Mouse (Mus musculus) lung, adult 2 months (tissue): Measurements from ENCODE around the gene Olig2. TPM values are rescaled to one million over a fixed set of nuclear protein-coding genes. Genes with fewer than 3 reads are reported as not detected.

ENCODE experiments used
- DNase-seq: peaks from one replicate; pipeline ENCODE4 v3.0.0; 2022
- H3K4me1 ChIP-seq: fragments of 200-500 bp; 2 replicates; pipeline ENCODE4 v1.6.1; 2011; ENCODE audit warnings: low read length; ENCODE audit not compliant: control insufficient read depth, insufficient read depth
- H3K4me3 ChIP-seq: fragments of 200-500 bp; replicated peaks from 2 replicates; pipeline ENCODE3; 2011; ENCODE audit warnings: low read depth, mild to moderate bottlenecking, control low read depth, low read length; ENCODE audit errors: extremely low read depth
- CTCF ChIP-seq: fragments of 200-500 bp; IDR thresholded peaks from 2 replicates; pipeline ENCODE4 v1.5.1; 2011; ENCODE audit warnings: mild to moderate bottlenecking, low read length, control low read depth; ENCODE audit not compliant: insufficient read depth
- POLR2A ChIP-seq: fragments of 200-500 bp; IDR thresholded peaks from 2 replicates; pipeline ENCODE4 v1.6.1; 2011; ENCODE audit warnings: low read depth, mild to moderate bottlenecking, control low read depth, low read length, borderline replicate concordance; ENCODE audit errors: extremely low read depth
- WGBS: fragments of 180-500 bp; shearing (Covaris S2); methylation state at CpG from one replicate; pipeline ENCODE4 v1.1.7; 2018; 5-methylcytosine and 5-hydroxymethylcytosine counted together
- polyA plus RNA-seq: library from polyadenylated mRNA; depleted of rRNA; stranded (reverse); fragments of >200 nt; gene quantifications from 2 replicates; pipeline ENCODE4 v1.2.3, GENCODE M21; 2012; rRNA removed

Gene Olig2
- not detected in 2 replicates for polyA plus RNA-seq

DNA sequence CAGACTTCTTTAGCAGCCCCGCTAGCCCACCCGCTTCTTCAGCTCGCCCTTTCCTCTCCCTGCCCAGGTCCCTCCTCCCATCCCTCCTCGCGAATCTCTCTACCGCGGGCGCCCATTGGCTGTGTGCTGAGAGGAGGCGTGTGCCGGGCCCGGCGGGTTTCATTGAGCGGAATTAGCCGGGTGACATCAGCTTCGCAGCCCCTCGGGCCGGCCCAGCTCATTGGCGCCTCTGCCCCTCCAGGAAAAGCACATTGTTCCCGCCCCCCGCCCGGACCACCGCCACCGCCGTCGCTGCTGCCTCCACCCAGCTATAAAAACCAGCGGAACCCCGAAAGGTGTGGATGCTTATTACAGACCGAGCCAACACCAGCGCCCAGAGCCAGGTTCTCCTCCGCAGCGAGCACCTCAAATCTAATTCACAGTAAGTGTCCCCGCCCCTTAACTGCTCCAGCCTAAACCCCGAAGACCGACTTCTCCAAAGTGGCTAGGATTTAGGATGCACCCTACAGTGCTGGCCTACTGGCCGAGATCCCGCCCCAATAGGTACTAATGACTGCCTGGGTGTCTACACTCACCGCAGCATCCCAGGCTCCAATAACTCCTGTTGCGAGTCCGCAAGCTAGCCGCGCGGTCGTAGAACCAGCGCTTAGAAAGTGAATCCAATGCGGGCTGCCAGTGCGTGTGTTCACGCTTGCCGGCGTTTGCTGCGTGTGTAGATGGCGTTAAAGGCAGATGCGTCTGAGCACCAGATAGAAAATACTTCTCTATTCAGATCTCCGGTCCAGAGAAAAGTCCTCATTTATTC is at the start of gene Olig2:
Olig2 (plus strand) TSS at position 225 of the 805 bp plus-strand sequence.
- 1% methylated on average over 53 of the region's 53 CpGs for WGBS
- no peak within 1 kb of the TSS for H3K4me3 ChIP-seq
- DNase-seq, result no peak
- no peaks in the 10 kb centered on the region for H3K4me1 ChIP-seq
- TF ChIP-seq CTCF (no peak), POLR2A (no peak)

DNA sequence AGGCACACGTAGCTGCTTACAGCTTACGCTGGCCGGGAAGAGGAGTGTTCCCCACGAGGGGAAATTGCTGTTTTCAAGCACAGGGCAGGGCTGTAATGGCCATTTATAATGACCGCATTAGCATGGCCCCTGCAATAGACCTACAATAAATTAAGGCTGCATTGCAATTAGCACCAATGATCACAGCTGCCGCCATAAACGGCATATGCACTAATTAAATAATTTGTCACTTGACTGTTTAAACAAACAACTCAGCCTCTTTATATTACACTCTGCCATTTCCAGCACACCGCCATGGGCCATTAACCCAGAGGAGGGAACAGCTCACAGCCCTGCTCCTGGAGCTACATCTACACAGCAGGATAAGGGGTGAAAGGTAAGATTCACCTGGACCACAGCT is 49.4 kb upstream of the Olig2 start:
- TF ChIP-seq POLR2A (no peak), CTCF (no peak)
- 72% methylated on average over 8 of the region's 8 CpGs for WGBS
- DNase-seq, result no peak
- H3K4me1 ChIP-seq, result no peaks in the 10 kb centered on the region
- H3K4me3 ChIP-seq, result no peak overlapping the region

DNA sequence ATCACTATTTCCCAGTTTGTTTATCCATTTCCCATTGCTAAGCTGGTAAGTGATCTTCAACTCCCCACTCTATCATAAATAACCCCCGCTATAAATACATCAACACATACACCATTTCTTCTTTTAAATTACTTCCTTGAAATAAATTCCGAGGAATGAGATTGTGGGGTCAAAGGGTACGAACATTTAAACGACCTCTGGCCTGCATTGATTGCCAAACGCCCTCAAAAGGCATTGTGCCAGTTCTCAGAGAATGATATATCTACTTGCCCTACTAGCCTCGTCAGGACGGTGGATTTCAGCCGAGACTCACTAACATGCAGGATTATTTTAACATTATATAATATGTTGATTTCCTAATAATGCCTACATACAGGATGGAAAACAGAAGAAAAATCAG is 38.2 kb upstream of the Olig2 start:
- DNase-seq, result no peak
- 44% methylated on average over 8 of the region's 8 CpGs for WGBS
- Histone ChIP-seq H3K4me3 (no peak overlapping the region), H3K4me1 (no peaks in the 10 kb centered on the region)
- TF ChIP-seq CTCF (no peak), POLR2A (no peak)

DNA sequence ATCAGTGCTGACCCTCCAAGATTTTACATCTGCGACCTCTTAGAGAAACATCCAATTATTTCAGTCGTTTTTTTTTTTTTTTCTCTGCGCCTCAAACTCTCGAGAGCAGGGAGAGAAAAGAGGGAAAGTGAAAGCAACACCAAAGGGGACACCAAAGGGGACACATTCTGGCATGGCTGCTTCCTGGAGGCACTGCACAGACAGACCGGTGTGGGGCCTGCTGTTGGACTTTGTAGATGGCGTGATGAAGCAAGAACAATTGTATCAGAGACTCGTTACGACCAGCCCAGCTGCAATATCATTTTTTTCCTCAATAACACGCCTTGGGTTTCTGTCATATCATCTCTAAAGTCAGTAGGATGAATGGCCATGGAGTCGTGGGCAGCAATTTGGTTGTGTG is 37.6 kb upstream of the Olig2 start:
- TF ChIP-seq CTCF, result no peak
- TF ChIP-seq POLR2A, result no peak
- DNase-seq, result no peak
- Histone ChIP-seq H3K4me1 (no peaks in the 10 kb centered on the region), H3K4me3 (no peak overlapping the region)
- 62% methylated on average over 10 of the region's 10 CpGs for WGBS

DNA sequence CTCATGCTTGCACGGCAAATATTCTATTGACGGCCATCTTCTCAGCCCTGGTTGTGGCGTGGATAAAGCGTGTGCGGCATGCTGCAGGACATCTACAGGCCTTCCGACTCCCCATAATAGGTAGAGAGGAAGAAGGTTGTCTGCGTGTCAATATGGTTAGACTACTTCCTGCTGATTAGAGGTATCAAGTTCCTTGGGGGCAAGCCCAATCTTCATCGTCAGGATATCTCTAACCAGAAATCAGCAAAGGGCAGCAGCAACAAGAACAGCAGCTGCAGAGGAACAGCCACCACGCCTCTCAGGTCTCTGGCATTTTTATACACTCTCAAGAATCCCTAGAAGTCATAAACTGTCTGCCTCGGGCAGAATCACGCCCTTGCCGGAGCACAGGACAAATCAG is 37.0 kb upstream of the Olig2 start:
- WGBS, result 88% methylated on average over 12 of the region's 12 CpGs
- Histone ChIP-seq H3K4me3 (no peak overlapping the region), H3K4me1 (no peaks in the 10 kb centered on the region)
- TF ChIP-seq CTCF (no peak), POLR2A (no peak)
- no peak for DNase-seq

DNA sequence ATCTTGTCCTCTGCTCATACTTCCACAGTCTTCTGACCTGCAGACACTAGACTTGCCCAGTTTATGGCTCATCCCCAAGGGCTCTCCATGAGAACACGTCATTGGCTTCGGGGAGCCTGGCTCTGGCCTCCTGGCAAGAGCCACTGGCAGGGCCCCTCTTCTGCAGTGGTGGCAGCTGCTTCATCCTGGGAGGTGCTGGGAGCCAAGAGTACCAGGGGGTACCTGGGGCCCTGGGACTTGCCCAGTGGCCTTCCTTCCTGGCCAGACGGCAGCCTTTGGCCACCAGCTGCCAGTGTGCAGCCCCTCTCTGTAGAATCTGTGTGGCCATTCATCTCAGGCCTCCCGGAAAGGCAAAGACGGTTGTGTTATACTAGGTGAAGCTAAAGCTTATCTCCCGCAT is 34.0 kb upstream of the Olig2 start:
- Histone ChIP-seq H3K4me1 (no peaks in the 10 kb centered on the region), H3K4me3 (no peak overlapping the region)
- 79% methylated on average over 6 of the region's 6 CpGs for WGBS
- no peak for DNase-seq
- no peak for TF ChIP-seq POLR2A
- TF ChIP-seq CTCF, result no peak

DNA sequence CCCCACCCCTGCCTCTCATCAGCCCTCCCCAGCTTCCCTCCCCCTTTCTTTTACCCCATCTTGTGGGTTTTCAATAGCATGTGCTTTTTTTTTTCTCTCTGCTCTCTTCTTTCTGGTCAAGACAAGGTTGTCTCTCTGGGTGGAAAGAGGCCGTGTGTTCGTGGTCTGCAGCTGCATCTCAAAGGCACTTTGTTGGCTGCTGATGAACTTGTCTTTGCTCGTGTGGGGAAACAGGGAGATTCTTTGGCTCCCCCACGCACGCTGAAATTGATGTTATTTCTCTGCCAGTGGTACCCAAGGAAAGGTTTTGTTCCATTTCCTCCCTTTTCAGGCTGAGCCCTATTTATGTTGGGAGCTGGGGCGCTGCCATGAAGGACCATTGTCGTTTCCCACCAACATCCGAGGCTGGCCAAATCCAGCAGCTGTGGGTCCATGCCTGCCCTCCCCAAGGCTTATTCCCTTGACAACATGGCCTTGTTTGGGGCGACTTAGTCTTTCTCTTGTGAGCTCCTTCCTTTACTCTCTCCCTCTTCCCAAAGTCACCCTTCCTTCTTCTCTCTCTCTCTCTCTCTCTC is 33.5 kb upstream of the Olig2 start:
- TF ChIP-seq CTCF (no peak), POLR2A (no peak)
- Histone ChIP-seq H3K4me3 (no peak overlapping the region), H3K4me1 (no peaks in the 10 kb centered on the region)
- DNase-seq, result no peak
- 74% methylated on average over 9 of the region's 9 CpGs for WGBS

DNA sequence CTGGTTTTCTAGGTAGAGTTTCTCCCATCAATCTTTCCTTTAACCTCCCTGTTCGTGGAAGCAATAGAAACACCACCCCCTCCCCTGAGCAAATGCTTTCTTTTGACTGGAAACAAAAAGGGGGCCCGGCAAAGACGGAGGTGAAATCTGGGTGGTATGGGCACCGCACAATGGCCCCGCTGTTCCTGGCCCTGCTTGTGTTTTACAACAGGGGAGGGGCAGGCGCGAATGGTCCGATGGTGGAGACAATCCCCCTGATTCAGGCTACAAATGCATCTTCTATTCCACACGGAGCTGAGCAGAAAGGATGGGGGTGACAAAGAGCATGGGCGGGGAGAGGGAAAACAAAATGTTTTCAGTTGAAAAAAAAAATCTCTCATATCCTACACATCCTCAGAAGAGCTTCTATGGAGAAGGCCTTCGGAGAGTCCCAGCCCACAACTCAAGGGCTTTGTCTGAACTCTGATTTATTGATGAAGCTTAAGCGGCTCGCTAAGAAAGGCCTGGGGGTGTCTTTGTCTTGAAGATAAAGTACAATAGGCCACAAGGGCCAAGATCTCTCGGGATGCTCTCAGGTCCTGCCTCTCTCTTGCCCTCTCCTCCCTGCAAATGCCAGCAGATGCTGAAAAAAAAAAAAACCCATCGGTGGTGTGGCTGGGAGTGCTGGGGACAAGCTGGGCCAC is 32.4 kb upstream of the Olig2 start:
- H3K4me3 ChIP-seq, result no peak overlapping the region
- no peaks in the 10 kb centered on the region for H3K4me1 ChIP-seq
- 58% methylated on average over 15 of the region's 15 CpGs for WGBS
- no peak for TF ChIP-seq POLR2A
- TF ChIP-seq CTCF, result no peak
- DNase-seq, result no peak

DNA sequence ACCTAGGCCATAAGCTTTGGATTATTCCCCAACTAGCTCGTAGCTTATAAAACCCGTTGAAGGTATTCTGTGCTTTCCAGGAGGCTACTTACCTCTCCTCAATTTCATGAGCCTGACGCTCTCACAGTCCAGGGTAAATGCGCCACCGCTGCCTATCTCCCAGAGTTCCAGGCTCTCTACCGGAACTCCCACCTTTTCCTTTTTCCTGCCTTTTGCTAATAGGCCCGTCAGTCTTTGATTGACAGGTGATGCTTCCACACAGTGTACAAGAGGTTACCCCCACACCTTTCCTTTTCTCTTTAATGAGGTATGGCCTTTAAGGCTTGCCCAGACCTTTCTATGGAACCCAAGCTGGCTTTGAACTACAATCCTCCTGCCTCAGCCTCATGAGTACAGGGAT is 25.4 kb upstream of the Olig2 start:
- no peaks in the 10 kb centered on the region for H3K4me1 ChIP-seq
- 88% methylated on average over 7 of the region's 7 CpGs for WGBS
- H3K4me3 ChIP-seq, result no peak overlapping the region
- DNase-seq, result no peak
- TF ChIP-seq POLR2A (no peak), CTCF (no peak)

DNA sequence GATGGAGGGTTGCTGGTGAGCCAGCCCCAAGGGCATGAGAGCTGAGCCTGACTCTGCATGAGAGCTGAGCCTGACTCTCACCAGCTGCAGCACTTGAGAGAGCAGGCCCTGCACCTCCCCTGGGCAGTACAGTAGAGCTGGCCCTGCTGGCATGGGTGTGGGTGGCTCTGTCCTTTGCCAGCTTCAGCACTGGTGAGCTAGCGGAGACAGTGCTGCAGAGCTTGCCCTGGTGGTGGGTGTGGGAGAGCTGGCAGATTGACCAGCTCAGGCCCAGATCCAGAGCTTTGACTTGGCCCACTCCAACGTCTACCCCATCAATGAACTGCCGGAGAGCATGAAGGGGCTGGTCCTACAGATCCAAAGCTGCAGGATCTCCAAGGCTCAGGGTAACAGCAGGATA is 22.3 kb upstream of the Olig2 start:
- Histone ChIP-seq H3K4me1 (no peaks in the 10 kb centered on the region), H3K4me3 (no peak overlapping the region)
- TF ChIP-seq POLR2A (no peak), CTCF (no peak)
- DNase-seq, result no peak
- 68% methylated on average over 3 of the region's 3 CpGs for WGBS
